Mouse (Mus musculus) liver, embryonic 11.5 days (tissue): Measurements from ENCODE around the gene Cphx3. TPM values are rescaled to one million over a fixed set of nuclear protein-coding genes. Genes with fewer than 3 reads are reported as not detected.
"Not testable (repeated sequence)": the region's sequence is repeated elsewhere in the genome, so short reads cannot be mapped to it uniquely, and the experiment has no call there.

Source experiments
- ATAC-seq: fragments of 200-750 bp; cut with Nextera tagmentation; replicated peaks from 2 replicates; pipeline ENCODE4 v1.8.0; 2017; ENCODE audit warnings: moderate number of reproducible peaks, mild to moderate bottlenecking, moderate TSS enrichment, moderate library complexity; ENCODE audit not compliant: low FRiP score
- DNase-seq: peaks from one replicate; pipeline ENCODE4 v3.0.0-alpha.2; 2017; ENCODE audit warnings: low spot score
- H3K27ac ChIP-seq: fragments of 300-500 bp; sonication (generic); 2 replicates; pipeline ENCODE4 v1.5.1; 2014; ENCODE audit warnings: mild to moderate bottlenecking, low read depth, low read length, control low read depth
- H3K27me3 ChIP-seq: fragments of 300-500 bp; sonication (generic); replicated peaks from 2 replicates; pipeline ENCODE4 v1.6.1; 2014; ENCODE audit warnings: low read length, mixed read lengths; ENCODE audit not compliant: control insufficient read depth, insufficient read depth
- H3K36me3 ChIP-seq: fragments of 300-500 bp; sonication (generic); 2 replicates; pipeline ENCODE4 v1.6.1; 2014; ENCODE audit warnings: mild to moderate bottlenecking, low read length, moderate library complexity, mixed read lengths; ENCODE audit not compliant: control insufficient read depth, insufficient read depth
- H3K4me1 ChIP-seq: fragments of 300-500 bp; sonication (generic); replicated peaks from 2 replicates; pipeline ENCODE4 v1.6.1; 2014; ENCODE audit warnings: low read length, mixed read lengths; ENCODE audit not compliant: control insufficient read depth, insufficient read depth
- H3K4me2 ChIP-seq: fragments of 300-500 bp; sonication (generic); 2 replicates; pipeline ENCODE4 v1.6.1; 2014; ENCODE audit warnings: mild to moderate bottlenecking, control low read depth, moderate library complexity
- H3K4me3 ChIP-seq: fragments of 300-500 bp; sonication (generic); 2 replicates; pipeline ENCODE4 v1.5.1; 2014; ENCODE audit warnings: low read depth, low read length, control low read depth
- H3K9ac ChIP-seq: fragments of 300-500 bp; sonication (generic); 2 replicates; pipeline ENCODE4 v1.6.1; 2014; ENCODE audit warnings: low read depth, low read length, control low read depth
- H3K9me3 ChIP-seq: fragments of 300-500 bp; sonication (generic); 2 replicates; pipeline ENCODE4 v1.6.1; 2016; ENCODE audit warnings: low read length, inconsistent platforms, mixed read lengths; ENCODE audit not compliant: control insufficient read depth
- WGBS: fragments of 180-500 bp; shearing (Covaris S2); extraction: QIAGEN DNeasy Blood & Tissue Kit; methylation state at CpG from one replicate; pipeline ENCODE4 v1.1.7; 2014; 5-methylcytosine and 5-hydroxymethylcytosine counted together
- polyA plus RNA-seq: library from polyadenylated mRNA; unstranded; fragments of >200 nt; fragmentation: Nextera tagmentation; extraction: Ambion mirVana; gene quantifications from 2 replicates; pipeline ENCODE4 v1.2.1, GENCODE M21; 2014

The Cphx3 gene
- polyA plus RNA-seq, 1 experiment from 2014 or later: not detected

- WGBS: no CpG with 5 or more reads among the region's 2 CpGs
- ATAC-seq, H3K9me3 ChIP-seq: not testable (repeated sequence)
These were observed 65.0 kb downstream of the Cphx3 start for GRCm38 (mm10) chr14:26147095-26147494.

DNA sequence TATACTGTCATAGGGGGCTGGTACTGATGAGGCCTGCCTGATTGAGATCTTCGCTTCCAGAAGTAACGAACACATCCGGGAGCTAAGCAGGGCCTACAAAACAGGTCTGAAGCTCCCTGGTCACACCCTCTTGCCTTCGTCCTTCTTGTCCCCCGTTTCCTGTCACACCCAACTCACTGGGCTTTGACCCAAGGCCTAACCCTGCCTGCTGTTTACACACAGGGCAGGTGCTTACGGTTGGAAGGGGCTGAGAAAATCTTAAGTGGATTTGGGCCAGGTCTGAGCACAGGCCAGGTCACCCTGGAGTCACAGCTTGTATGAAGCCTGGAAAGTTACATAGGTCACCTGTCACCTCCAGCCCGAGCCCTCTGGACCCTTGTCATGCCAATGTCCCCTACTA is 73.9 kb downstream of the Cphx3 start:
- no CpG with 5 or more reads among the region's 7 CpGs for WGBS
- not testable (repeated sequence) for DNase-seq, H3K9ac ChIP-seq, H3K36me3 ChIP-seq, H3K4me2 ChIP-seq, H3K27me3 ChIP-seq, H3K4me1 ChIP-seq, H3K4me3 ChIP-seq, H3K9me3 ChIP-seq, H3K27ac ChIP-seq, ATAC-seq

More at GRCm38 (mm10) chr14:26147095-26147494, 65.0 kb downstream of the Cphx3 start:
- not testable (repeated sequence) for H3K9ac ChIP-seq, H3K36me3 ChIP-seq, H3K4me3 ChIP-seq, H3K4me2 ChIP-seq, DNase-seq, H3K4me1 ChIP-seq, H3K27me3 ChIP-seq, H3K27ac ChIP-seq

- H3K27ac ChIP-seq, H3K4me1 ChIP-seq, H3K9ac ChIP-seq, DNase-seq, H3K4me3 ChIP-seq, H3K4me2 ChIP-seq, H3K36me3 ChIP-seq, ATAC-seq, H3K27me3 ChIP-seq, H3K9me3 ChIP-seq: not testable (repeated sequence)
- no CpG with 5 or more reads among the region's 9 CpGs for WGBS
These were observed 79.1 kb downstream of the Cphx3 start for GRCm38 (mm10) chr14:26161156-26161555.

DNA sequence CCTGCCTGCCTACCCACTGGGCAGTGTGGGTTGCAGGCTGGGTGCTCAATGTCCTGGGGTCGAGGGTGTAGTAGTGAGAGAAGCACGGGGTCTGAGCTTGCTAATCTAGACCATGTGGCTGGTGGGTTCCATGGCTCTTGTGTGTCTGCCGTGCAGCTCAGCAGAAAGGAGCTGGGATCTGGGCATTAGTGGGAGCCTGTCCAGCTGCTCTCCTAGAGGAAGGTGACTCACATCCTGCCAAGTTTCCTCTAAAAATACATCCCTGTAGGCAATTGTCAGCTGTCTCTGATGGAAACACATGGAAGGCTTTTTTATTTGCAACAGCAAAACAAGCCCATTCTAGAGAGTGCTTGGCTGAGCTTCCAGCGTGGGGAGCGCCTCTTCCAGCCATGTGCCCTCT is 80.3 kb downstream of the Cphx3 start:
- not testable (repeated sequence) for ATAC-seq, H3K27me3 ChIP-seq, H3K4me2 ChIP-seq, H3K4me1 ChIP-seq, H3K9ac ChIP-seq, DNase-seq, H3K9me3 ChIP-seq, H3K36me3 ChIP-seq, H3K4me3 ChIP-seq, H3K27ac ChIP-seq
- WGBS: no CpG with 5 or more reads among the region's 5 CpGs

- not testable (repeated sequence) for H3K36me3 ChIP-seq, H3K4me3 ChIP-seq, ATAC-seq, H3K4me2 ChIP-seq, H3K9ac ChIP-seq, H3K27ac ChIP-seq, H3K9me3 ChIP-seq, H3K4me1 ChIP-seq, DNase-seq, H3K27me3 ChIP-seq
- no CpG with 5 or more reads among the region's 12 CpGs for WGBS
These were observed 83.2 kb downstream of the Cphx3 start for GRCm38 (mm10) chr14:26165266-26165665.

GRCm38 (mm10) chr14:26173955-26174354 is 91.9 kb downstream of the Cphx3 start:
- not testable (repeated sequence) for DNase-seq, H3K36me3 ChIP-seq, H3K27me3 ChIP-seq, ATAC-seq, H3K9ac ChIP-seq, H3K4me2 ChIP-seq, H3K4me1 ChIP-seq, H3K9me3 ChIP-seq, H3K27ac ChIP-seq, H3K4me3 ChIP-seq
- WGBS: no CpG with 5 or more reads among the region's 3 CpGs

DNA sequence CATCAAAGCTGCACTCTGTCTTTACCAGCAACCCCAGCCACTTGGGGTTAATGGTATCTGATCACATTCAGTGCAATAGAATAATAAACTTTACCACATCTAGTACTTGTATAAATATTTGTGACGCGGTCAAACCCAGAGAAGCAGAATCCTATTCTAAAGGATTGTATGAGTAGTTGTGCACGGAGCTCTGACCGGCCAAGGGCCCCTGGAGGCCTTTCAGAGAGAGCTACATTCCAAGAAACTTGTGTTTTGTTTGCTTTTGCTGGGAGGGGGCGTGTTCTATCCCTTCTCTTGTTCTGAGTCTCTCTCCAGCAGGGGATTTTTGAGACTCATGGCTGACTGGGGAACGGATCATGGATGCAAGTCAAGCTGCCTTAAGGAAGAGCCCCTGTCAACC is 92.9 kb downstream of the Cphx3 start:
- not testable (repeated sequence) for H3K9ac ChIP-seq, H3K36me3 ChIP-seq, ATAC-seq, H3K4me1 ChIP-seq, DNase-seq, H3K4me2 ChIP-seq, H3K27ac ChIP-seq, H3K9me3 ChIP-seq, H3K4me3 ChIP-seq, H3K27me3 ChIP-seq
- WGBS: no CpG with 5 or more reads among the region's 6 CpGs

DNA sequence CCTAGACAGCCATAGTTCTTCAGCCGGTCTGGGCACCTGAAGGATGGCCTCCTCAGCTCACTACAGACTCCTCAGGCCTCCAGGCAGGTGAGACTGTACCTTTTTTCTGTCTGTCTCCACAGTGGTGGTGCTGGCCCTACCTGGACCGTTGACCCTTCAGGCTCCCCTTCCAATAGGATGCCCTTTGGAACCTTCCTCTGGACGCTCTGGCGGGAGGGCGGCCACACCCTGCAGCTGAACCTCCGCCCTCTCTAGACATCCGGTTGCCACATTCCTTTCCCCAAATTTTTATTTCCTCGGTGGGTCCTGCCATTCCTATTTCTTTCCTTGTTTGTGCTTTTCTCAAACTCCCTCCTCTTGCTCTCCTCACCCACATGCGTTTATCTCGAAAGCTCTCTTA is 99.6 kb downstream of the Cphx3 start:
- no CpG with 5 or more reads among the region's 10 CpGs for WGBS
- H3K4me2 ChIP-seq, DNase-seq, H3K27ac ChIP-seq, H3K9me3 ChIP-seq, H3K27me3 ChIP-seq, H3K36me3 ChIP-seq, ATAC-seq, H3K4me1 ChIP-seq, H3K9ac ChIP-seq, H3K4me3 ChIP-seq: not testable (repeated sequence)

DNA sequence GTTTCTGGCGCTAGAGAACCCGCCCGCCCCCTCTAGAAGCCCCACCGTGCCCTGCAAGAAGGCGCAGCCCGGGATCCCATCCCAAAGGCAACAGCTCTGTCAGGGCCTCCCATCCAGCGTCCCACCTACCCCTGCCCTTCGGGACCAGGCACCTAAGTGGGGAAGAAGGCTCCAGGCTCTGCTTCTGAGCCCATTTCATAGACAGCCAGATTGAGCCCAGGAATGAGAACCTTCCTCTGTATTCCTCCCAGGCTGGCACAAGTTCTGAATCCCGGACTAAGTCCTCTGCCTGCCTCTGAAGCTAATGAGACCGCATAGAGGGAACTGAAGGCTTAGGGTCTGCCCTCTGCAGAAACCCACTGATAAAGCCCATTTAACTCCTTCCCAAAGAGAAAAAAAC is 100.3 kb downstream of the Cphx3 start, which contains the start of gene Plac9b:
Plac9b (minus strand) TSS at position 101 of the 400 bp plus-strand sequence.
- not testable (repeated sequence) for H3K9ac ChIP-seq, H3K36me3 ChIP-seq, H3K27ac ChIP-seq, H3K4me3 ChIP-seq, DNase-seq, H3K4me2 ChIP-seq, H3K27me3 ChIP-seq, ATAC-seq, H3K4me1 ChIP-seq, H3K9me3 ChIP-seq
- WGBS: no CpG with 5 or more reads among the region's 10 CpGs
